20 mouse cellular contexts compared by ENCODE assay signal in the genomic region with DNA sequence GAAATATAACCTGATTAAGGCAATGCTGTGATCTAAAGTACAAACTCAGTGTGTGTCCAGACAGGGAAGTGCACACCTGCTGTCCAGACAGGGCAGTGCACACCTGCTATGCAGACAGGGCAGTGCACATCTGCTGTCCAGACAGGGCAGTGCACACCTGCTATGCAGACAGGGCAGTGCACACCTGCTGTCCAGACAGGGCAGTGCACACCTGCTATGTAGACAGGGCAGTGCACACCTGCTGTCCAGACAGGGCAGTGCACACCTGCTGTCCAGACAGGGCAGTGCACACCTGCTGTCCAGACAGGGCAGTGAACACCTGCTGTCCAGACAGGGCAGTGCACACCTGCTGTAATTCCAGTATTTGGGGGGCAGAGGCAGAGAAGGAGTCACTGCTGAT. TPM values are rescaled to one million over a fixed set of nuclear protein-coding genes. Genes with fewer than 3 reads are reported as not detected.
DNase-seq lines count a peak whose midpoint lies in the region; ATAC-seq and TF ChIP-seq lines count a peak whose summit lies in the region.
"Not testable (repeated sequence)": the region's sequence is repeated elsewhere in the genome, so short reads cannot be mapped to it uniquely, and the experiment has no call there.
"Had no signal": no experiment of that assay in that cellular context is flagged by ENCODE, and none has a peak within 500 bp of the region (broad histone marks: within the 10 kb centered on the region; RNA-seq: fewer than 3 reads in every experiment).

No protein-coding gene starts in this region.

- H3K79me2 ChIP-seq in myocyte (ENCODE audit: control insufficient read depth, insufficient read depth) = not testable (repeated sequence)

- H3K27me3 ChIP-seq in forebrain, postnatal 0 days (ENCODE audit: insufficient read depth, low read length); intestine, postnatal 0 days (replicated peaks; ENCODE audit: control insufficient read depth, insufficient read depth, low read length); liver, postnatal 0 days (ENCODE audit: insufficient read depth, low read length); lung, postnatal 0 days (replicated peaks; ENCODE audit: insufficient read depth, low read length); myocyte (ENCODE audit: control insufficient read depth, insufficient read depth, insufficient read length): not testable (repeated sequence)

- not testable (repeated sequence) for TF ChIP-seq EP300 in liver, postnatal 0 days (IDR thresholded peaks at IDR 0.05; ENCODE audit: low read depth); lung, postnatal 0 days (IDR thresholded peaks at IDR 0.05)

- TF ChIP-seq POLR2A in myocyte (IDR thresholded peaks at IDR 0.05; ENCODE audit: insufficient read length, low read depth) = not testable (repeated sequence)

- DNase-seq in forebrain, postnatal 0 days; layer of hippocampus, adult 2 months (ENCODE audit: low spot score in 2 of 2); liver, postnatal 0 days; lung, postnatal 0 days (ENCODE audit: low spot score): not testable (repeated sequence)

- 0 out of 2 replicates have a peak, but pooled peaks have one; percentile 13 for TF ChIP-seq CTCF in forebrain, postnatal 0 days (IDR thresholded peaks at IDR 0.05; ENCODE audit: low read depth)
- peak; percentile 32; the same call in 1 of the 2 replicates for TF ChIP-seq CTCF in intestine, postnatal 0 days (IDR thresholded peaks at IDR 0.05; ENCODE audit: low read depth)
- peak; percentile 36 for TF ChIP-seq CTCF in layer of hippocampus, adult 2 months (conservative IDR thresholded peaks at IDR 0.05)
- TF ChIP-seq CTCF in liver, postnatal 0 days (IDR thresholded peaks at IDR 0.05; ENCODE audit: low read depth) = 0 out of 2 replicates have a peak, but pooled peaks have one; percentile 15
- peak; percentile 18; the same call in 1 of the 2 replicates for TF ChIP-seq CTCF in lung, postnatal 0 days (IDR thresholded peaks at IDR 0.05)

- not testable (repeated sequence) for H3K9me3 ChIP-seq in forebrain, postnatal 0 days (ENCODE audit: low read length); intestine, postnatal 0 days (ENCODE audit: control insufficient read depth); liver, postnatal 0 days (ENCODE audit: low read length); lung, postnatal 0 days (ENCODE audit: low read length)

- not testable (repeated sequence) for H3K4me2 ChIP-seq in forebrain, postnatal 0 days (ENCODE audit: low read depth); intestine, postnatal 0 days (replicated peaks; ENCODE audit: low read depth); liver, postnatal 0 days (ENCODE audit: low read depth, low read length); lung, postnatal 0 days (replicated peaks; ENCODE audit: low read depth, low read length); myocyte (ENCODE audit: low read depth)

- H3K4me3 ChIP-seq in forebrain, postnatal 0 days (ENCODE audit: low read depth, low read length); intestine, postnatal 0 days (ENCODE audit: low read depth, low read length); layer of hippocampus, adult 2 months; liver, postnatal 0 days (ENCODE audit: low read depth, low read length); lung, postnatal 0 days (ENCODE audit: low read depth, low read length); myocyte: not testable (repeated sequence)

- H3K27ac ChIP-seq in forebrain, postnatal 0 days (ENCODE audit: low read depth, low read length); intestine, postnatal 0 days (ENCODE audit: low read depth, low read length); liver, postnatal 0 days (ENCODE audit: low read depth); lung, postnatal 0 days (ENCODE audit: low read length): not testable (repeated sequence)
- peak overlapping the region; percentile 66; the same call in 1 of the 2 replicates for H3K27ac ChIP-seq in layer of hippocampus, adult 2 months

- H3ac ChIP-seq in myocyte (ENCODE audit: control insufficient read depth, insufficient read length) = not testable (repeated sequence)

- ATAC-seq in forebrain, postnatal 0 days; intestine, postnatal 0 days; liver, postnatal 0 days; lung, postnatal 0 days: not testable (repeated sequence)

- not testable (repeated sequence) for H3K4me1 ChIP-seq in forebrain, postnatal 0 days (ENCODE audit: insufficient read depth); intestine, postnatal 0 days (replicated peaks; ENCODE audit: control insufficient read depth, insufficient read depth, low read length); liver, postnatal 0 days (ENCODE audit: insufficient read depth); lung, postnatal 0 days (ENCODE audit: insufficient read depth, low read depth, low read length)

- not testable (repeated sequence) for H3K36me3 ChIP-seq in forebrain, postnatal 0 days (ENCODE audit: insufficient read depth); intestine, postnatal 0 days (ENCODE audit: control insufficient read depth, insufficient read depth); liver, postnatal 0 days (replicated peaks; ENCODE audit: insufficient read depth, low read length); lung, postnatal 0 days (ENCODE audit: insufficient read depth, low read length); myocyte (ENCODE audit: control insufficient read depth, insufficient read depth)

- H3K9ac ChIP-seq in forebrain, postnatal 0 days; intestine, postnatal 0 days (ENCODE audit: low read depth, low read length); liver, postnatal 0 days (replicated peaks); lung, postnatal 0 days (replicated peaks; ENCODE audit: low read depth): not testable (repeated sequence)

TF ChIP-seq in myocyte, 11 proteins besides CTCF, POLR2A, EP300 and RAD21:
- peak in 2 of 3 experiments; percentile 83 to 85 for TF ChIP-seq MYOG (IDR thresholded peaks at IDR 0.05; ENCODE audit: control insufficient read depth in 1 of 3, insufficient read depth in 1 of 3, insufficient read length in 2 of 3, low read depth in 2 of 3)
- TF ChIP-seq TCF12 (IDR thresholded peaks at IDR 0.05; ENCODE audit: insufficient read depth, poor library complexity, severe bottlenecking) = peak; percentile 17
- peak in 2 of 3 experiments; percentile 72 to 83 for TF ChIP-seq MYOD1 (IDR thresholded peaks at IDR 0.05; ENCODE audit: control insufficient read depth in 1 of 3, insufficient read length in 2 of 3, low read depth in 2 of 3)
- TF ChIP-seq TCF3 (IDR thresholded peaks at IDR 0.05; ENCODE audit: insufficient read length, low read depth) = peak; percentile 64
TF ChIP-seq in myocyte: peak in this region for 4; not testable (repeated sequence) for 7.

RNA-seq across cellular contexts. Expression of a gene that starts 16.1 kb away (rescaled TPM):
- total RNA-seq in forebrain, postnatal 0 days (2014; rRNA removed) = 12.9 and 15.4 TPM in 2 replicates
- polyA plus RNA-seq in forebrain, postnatal 0 days (2015; fragmentation: Nextera tagmentation; extraction: Ambion mirVana) = 18.0 and 20.2 TPM in 2 replicates
- 0.58 and 0.70 TPM in 2 replicates for polyA plus RNA-seq in intestine, postnatal 0 days (2015; fragmentation: Nextera tagmentation; extraction: Ambion mirVana)
- total RNA-seq in layer of hippocampus, adult 2 months (2021) = 10 to 100 TPM; 59.4 to 62.5 TPM
- 0.08 and 0.28 TPM in 2 replicates for polyA plus RNA-seq in liver, postnatal 0 days (2015; fragmentation: Nextera tagmentation; extraction: Ambion mirVana)
- 1.2 and 1.6 TPM in 2 replicates for polyA plus RNA-seq in lung, postnatal 0 days (2015; fragmentation: Nextera tagmentation; extraction: Ambion mirVana)
- not detected for polyA plus RNA-seq in myocyte (2012; fragmentation: generic; extraction: Trizol)
- total RNA-seq: G1E had no signal
- polyA plus RNA-seq: C2C12, G1E had no signal

RNA-seq across cellular contexts. Expression of a gene that starts 44.9 kb away (rescaled TPM):
- not detected in 2 replicates for total RNA-seq in forebrain, postnatal 0 days (2014; rRNA removed)
- 0.05 TPM in 1 of 2 replicates, not detected in the other for polyA plus RNA-seq in forebrain, postnatal 0 days (2015; fragmentation: Nextera tagmentation; extraction: Ambion mirVana)
- not detected in 2 replicates for polyA plus RNA-seq in intestine, postnatal 0 days (2015; fragmentation: Nextera tagmentation; extraction: Ambion mirVana)
- under 1 TPM in 1 of 2 experiments, not detected in 1; 0.31 TPM for total RNA-seq in layer of hippocampus, adult 2 months (2021)
- not detected in 2 replicates for polyA plus RNA-seq in liver, postnatal 0 days (2015; fragmentation: Nextera tagmentation; extraction: Ambion mirVana)
- polyA plus RNA-seq in lung, postnatal 0 days (2015; fragmentation: Nextera tagmentation; extraction: Ambion mirVana) = not detected in 2 replicates
- not detected for polyA plus RNA-seq in myocyte (2012; fragmentation: generic; extraction: Trizol)
- total RNA-seq: adrenal gland, adult 18-20 months; adrenal gland, adult 8-10 months; adrenal gland, postnatal 14 days; adrenal gland, postnatal 36 days had no signal
- polyA plus RNA-seq: activated CD4-positive, CD25-positive, alpha-beta regulatory T cell, adult 4 months; C2C12; embryonic facial prominence, embryonic 10.5 days; embryonic facial prominence, embryonic 12.5 days; embryonic facial prominence, embryonic 14.5 days; forebrain, embryonic 11.5 days; forebrain, embryonic 13.5 days; forebrain, embryonic 15.5 days; G1E; Patski had no signal

RNA-seq across cellular contexts. Expression of a gene that starts 51.3 kb away (rescaled TPM):
- 51.8 and 52.5 TPM in 2 replicates for total RNA-seq in forebrain, postnatal 0 days (2014; rRNA removed)
- polyA plus RNA-seq in forebrain, postnatal 0 days (2015; fragmentation: Nextera tagmentation; extraction: Ambion mirVana) = 19.1 and 26.3 TPM in 2 replicates
- polyA plus RNA-seq in intestine, postnatal 0 days (2015; fragmentation: Nextera tagmentation; extraction: Ambion mirVana) = 1.3 and 1.5 TPM in 2 replicates
- total RNA-seq in layer of hippocampus, adult 2 months (2021) = 100 to 1,000 TPM; 105 to 114 TPM
- 1.1 and 1.5 TPM in 2 replicates for polyA plus RNA-seq in liver, postnatal 0 days (2015; fragmentation: Nextera tagmentation; extraction: Ambion mirVana)
- polyA plus RNA-seq in lung, postnatal 0 days (2015; fragmentation: Nextera tagmentation; extraction: Ambion mirVana) = 2.1 and 2.4 TPM in 2 replicates
- 0.62 TPM for polyA plus RNA-seq in myocyte (2012; fragmentation: generic; extraction: Trizol)

RNA-seq across cellular contexts. Expression of a gene that starts 55.5 kb away (rescaled TPM):
- total RNA-seq in forebrain, postnatal 0 days (2014; rRNA removed) = 4.3 and 4.6 TPM in 2 replicates
- 2.1 and 2.3 TPM in 2 replicates for polyA plus RNA-seq in forebrain, postnatal 0 days (2015; fragmentation: Nextera tagmentation; extraction: Ambion mirVana)
- 0.78 and 1.2 TPM in 2 replicates for polyA plus RNA-seq in intestine, postnatal 0 days (2015; fragmentation: Nextera tagmentation; extraction: Ambion mirVana)
- 10 to 100 TPM; 16.2 to 17.3 TPM for total RNA-seq in layer of hippocampus, adult 2 months (2021)
- 0.29 and 0.44 TPM in 2 replicates for polyA plus RNA-seq in liver, postnatal 0 days (2015; fragmentation: Nextera tagmentation; extraction: Ambion mirVana)
- 1.5 and 1.6 TPM in 2 replicates for polyA plus RNA-seq in lung, postnatal 0 days (2015; fragmentation: Nextera tagmentation; extraction: Ambion mirVana)
- polyA plus RNA-seq in myocyte (2012; fragmentation: generic; extraction: Trizol) = 0.95 TPM
- polyA plus RNA-seq: G1E had no signal
